Mouse (Mus musculus): ENCODE measurements around the gene C1qtnf2. TPM values are rescaled to one million over a fixed set of nuclear protein-coding genes. Genes with fewer than 3 reads are reported as not detected.

The C1qtnf2 gene
- polyA plus RNA-seq (2015; fragmentation: Nextera tagmentation; extraction: Ambion mirVana) = 8.0 and 8.3 TPM in 2 replicates

DNA sequence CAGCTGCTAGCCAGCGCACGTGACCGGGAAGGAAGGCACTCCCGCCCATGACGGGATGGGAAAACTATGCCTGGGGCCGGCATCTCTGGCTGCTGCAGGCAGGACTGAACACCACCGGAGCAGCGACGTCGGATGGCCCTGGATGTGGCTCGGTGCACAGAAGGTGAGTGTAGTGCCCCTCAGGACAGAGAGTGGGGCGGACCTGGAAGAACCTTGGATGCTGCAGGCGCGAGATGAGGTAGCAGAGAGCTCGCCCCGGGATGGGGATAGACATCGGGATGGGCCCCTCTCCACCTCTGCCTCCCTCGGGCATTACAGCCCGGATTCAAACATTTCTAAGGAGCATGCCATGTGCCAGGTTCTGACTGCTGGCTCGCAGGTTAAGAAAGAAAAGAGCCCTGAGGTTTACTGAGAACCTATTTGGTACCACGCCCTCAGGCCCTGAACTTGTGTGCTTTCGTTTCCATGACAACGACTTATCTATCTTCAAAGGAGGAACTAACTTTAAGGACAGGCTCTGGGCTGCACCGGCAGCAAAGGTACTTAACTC lies at the start of gene C1qtnf2:
Gene C1qtnf2, plus strand, starts transcription at position 52 of the 550 bp plus-strand sequence.
- Histone ChIP-seq H3K4me1 (replicated peaks) (peaks cover 16% of the 10 kb centered on the region), H3K27me3 (0 out of 2 replicates have a peak, but pooled peaks cover 9% of the 10 kb centered on the region), H3K4me3 (peak within 1 kb of the TSS; percentile 33), H3K9me3 (no peaks in the 10 kb centered on the region), H3K4me2 (peak within 1 kb of the TSS; percentile 63), H3K9ac (peak within 1 kb of the TSS; percentile 65), H3K27ac (no peak within 1 kb of the TSS), H3K36me3 (no peaks in the 10 kb centered on the region)
- ATAC-seq (ENCODE audit: low FRiP score) = peak; percentile 75
- 6% methylated on average over 24 of the region's 24 CpGs for WGBS

DNA sequence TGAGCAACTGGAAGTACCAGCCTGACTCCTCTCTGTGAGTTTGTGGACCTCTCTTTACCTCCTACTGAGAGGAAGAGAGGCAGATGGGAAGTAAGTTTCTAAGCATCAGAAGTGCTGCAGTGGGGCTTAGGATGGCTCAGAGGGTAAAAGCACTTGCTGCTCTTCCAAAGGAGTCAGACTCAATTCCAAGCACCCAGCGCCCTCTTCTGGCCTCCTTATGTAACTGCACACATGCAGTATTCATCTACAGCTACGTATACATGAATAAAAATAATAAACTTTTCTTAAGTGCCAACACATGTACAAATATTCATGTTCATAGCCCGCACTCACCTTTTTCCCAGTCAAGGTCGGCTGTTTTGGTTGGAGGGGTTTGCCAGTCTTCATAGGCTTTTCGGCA lies 49.7 kb upstream of the C1qtnf2 start:
- 0 out of 2 replicates have a peak, but pooled peaks cover 4% of the 10 kb centered on the region for H3K36me3 ChIP-seq
- 72% methylated on average over 5 of the region's 5 CpGs for WGBS
- H3K9me3 ChIP-seq = no peaks in the 10 kb centered on the region
- ATAC-seq (ENCODE audit: low FRiP score) = no peak
- H3K4me3 ChIP-seq = no peak overlapping the region
- no peaks in the 10 kb centered on the region for H3K27me3 ChIP-seq
- no peak overlapping the region for H3K4me2 ChIP-seq
- peaks cover 9% of the 10 kb centered on the region for H3K4me1 ChIP-seq (replicated peaks)
- no peak overlapping the region for H3K27ac ChIP-seq
- no peak overlapping the region for H3K9ac ChIP-seq

DNA sequence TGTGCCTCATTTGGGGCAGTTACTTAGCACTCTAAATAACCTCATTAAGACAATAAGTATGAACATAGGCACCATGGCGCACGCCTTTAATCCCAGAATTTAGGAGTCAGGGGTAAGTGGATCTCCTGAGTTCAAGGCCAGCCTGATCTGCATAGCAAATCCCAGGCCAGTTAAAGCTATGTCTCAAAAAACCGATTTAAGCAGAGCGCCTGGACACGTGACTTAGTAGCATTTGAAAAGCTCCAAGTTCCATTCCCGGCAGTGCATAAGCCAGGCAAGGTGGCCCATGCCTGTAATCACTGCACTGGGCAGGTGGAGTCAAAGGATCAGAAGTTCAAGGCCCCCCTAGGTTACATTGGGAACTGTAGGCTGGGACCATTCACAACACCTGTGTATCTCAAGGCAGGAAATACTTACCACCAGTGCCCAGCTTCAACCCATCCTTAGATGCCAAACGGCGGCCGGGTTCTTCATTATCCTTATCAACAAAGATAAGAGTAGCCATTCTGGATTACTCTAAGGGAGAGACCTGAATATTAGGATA lies 48.8 kb upstream of the C1qtnf2 start:
- no peaks in the 10 kb centered on the region for H3K9me3 ChIP-seq
- no peak overlapping the region for H3K27ac ChIP-seq
- peak overlapping the region; percentile 68 for H3K9ac ChIP-seq
- 95% methylated on average over 9 of the region's 9 CpGs for WGBS
- peak; percentile 22; the same call in 1 of the 2 replicates for ATAC-seq (ENCODE audit: low FRiP score)
- H3K4me3 ChIP-seq = 0 out of 2 replicates have a peak overlapping the region, but pooled peaks have one; percentile 51
- H3K36me3 ChIP-seq = 0 out of 2 replicates have a peak, but pooled peaks cover 4% of the 10 kb centered on the region
- H3K27me3 ChIP-seq = no peaks in the 10 kb centered on the region
- H3K4me1 ChIP-seq (replicated peaks) = peaks cover 9% of the 10 kb centered on the region
- peak overlapping the region; percentile 66 for H3K4me2 ChIP-seq

DNA sequence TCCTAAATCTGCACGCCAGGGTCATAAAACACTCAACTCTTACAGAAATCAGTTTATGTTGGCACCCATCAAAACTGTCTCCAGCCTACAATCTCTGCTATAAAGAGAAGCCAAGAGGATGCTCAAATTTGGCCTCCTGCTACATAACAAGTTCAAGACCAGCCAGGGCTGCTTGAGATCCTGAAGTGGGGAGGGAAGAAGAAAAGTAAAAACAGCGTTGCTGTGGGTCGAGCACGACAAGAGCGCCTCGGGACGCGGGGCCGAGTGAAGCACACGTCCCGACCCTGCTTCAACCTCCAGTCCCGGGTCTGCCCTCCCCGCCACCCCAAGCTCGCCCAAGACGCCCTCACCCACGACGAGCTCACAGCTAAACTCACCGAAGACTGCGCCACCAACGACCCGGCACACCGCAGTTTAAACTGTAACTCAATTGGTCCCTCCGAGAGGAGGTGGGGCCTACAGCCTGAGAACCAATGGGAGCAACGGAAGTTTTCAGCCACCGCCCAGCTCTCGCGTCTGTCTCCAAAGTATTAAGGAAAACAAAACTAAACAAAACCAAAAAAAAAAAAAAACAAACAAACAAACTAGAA lies 48.2 kb upstream of the C1qtnf2 start, which contains the start of gene Pttg1:
Gene Pttg1, minus strand, starts transcription at position 428 of the 590 bp plus-strand sequence.
- Histone ChIP-seq H3K4me1 (replicated peaks) (peaks cover 9% of the 10 kb centered on the region), H3K27ac (no peak within 1 kb of the TSS)

DNA sequence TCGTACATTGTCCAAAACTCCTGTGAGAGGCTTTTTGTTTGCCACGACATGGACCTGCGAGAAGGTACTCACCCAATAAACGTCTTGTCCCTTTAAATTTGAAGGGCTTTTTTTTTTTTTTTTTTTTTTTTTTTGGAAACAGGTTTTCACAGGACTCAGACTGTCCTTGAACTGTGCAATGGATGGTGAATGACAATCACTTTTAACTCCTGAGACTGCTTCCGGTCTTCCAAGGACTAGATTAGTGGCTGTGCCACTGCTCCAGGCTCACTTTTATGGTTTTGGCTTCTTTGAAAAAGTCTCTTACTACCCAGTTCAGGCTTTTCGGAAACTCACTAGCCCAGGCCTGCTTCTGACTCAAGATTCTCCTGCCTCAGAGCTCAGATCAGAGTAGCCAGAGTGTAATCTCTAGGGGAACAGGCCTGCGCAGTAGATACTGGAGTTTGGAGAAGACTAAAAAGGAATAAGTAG lies 47.6 kb upstream of the C1qtnf2 start:
- 0 out of 2 replicates have a peak, but pooled peaks have one; percentile 68 for ATAC-seq (ENCODE audit: low FRiP score)
- Histone ChIP-seq H3K4me2 (peak overlapping the region; percentile 66), H3K4me3 (peak overlapping the region; percentile 51), H3K9ac (no peak overlapping the region), H3K36me3 (no peaks in the 10 kb centered on the region), H3K4me1 (replicated peaks) (peaks cover 9% of the 10 kb centered on the region), H3K9me3 (no peaks in the 10 kb centered on the region), H3K27me3 (no peaks in the 10 kb centered on the region), H3K27ac (no peak overlapping the region)
- WGBS = 24% methylated on average over 7 of the region's 7 CpGs

More for the DNA sequence above, 48.2 kb upstream of the C1qtnf2 start, which contains the start of gene Pttg1:
- 0 out of 2 replicates have a peak, but pooled peaks cover 1% of the 10 kb centered on the region for H3K36me3 ChIP-seq
- H3K9me3 ChIP-seq = no peaks in the 10 kb centered on the region
- H3K4me2 ChIP-seq = peak within 1 kb of the TSS; percentile 66
- 4% methylated on average over 27 of the region's 27 CpGs for WGBS
- ATAC-seq (ENCODE audit: low FRiP score) = peak; percentile 93
- peak within 1 kb of the TSS; percentile 51 for H3K4me3 ChIP-seq
- H3K27me3 ChIP-seq = no peaks in the 10 kb centered on the region
- H3K9ac ChIP-seq = peak within 1 kb of the TSS; percentile 68

DNA sequence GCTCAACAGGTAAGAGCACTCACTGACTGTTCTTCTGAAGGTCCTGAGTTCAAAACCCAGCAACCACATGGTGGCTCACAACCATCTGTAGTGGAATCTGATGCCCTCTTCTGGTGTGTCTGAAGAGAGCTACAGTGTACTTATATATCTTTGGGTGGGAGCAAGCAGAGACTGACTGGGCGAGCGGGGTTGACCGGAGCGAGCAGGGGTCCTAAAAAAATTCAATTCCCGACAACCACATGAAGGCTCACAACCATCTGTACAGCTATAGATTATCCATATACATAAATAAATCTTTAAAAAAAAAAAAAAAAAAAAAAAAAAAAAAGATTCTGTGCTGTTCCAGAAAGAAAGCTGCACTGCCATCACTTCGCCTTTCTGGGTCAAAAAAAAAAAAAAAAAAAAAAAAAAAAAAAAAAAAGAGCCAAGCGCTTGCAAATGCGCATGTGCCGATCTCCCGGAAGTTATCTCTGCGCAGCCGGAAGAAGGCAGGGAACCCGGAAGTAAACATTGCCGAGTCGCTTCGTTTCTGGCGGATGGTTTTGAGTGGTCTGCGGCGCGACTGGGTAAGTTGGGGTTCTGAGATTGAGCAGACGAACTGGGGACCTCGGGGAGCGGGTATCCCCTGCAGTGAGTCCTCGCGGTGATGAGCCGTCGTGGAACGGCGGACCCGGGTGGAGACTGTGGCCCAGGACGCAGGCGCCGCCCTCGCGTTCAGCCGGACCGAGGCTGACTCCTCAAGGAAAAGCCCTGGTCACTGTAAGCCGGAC lies 40.6 kb upstream of the C1qtnf2 start, which contains the start of gene Slu7:
Gene Slu7, plus strand, starts transcription at position 491 of the 770 bp plus-strand sequence.
- ATAC-seq (ENCODE audit: low FRiP score) = peak; percentile 88
- H3K4me2 ChIP-seq = peak within 1 kb of the TSS; percentile 81
- H3K36me3 ChIP-seq = peaks cover 12% of the 10 kb centered on the region
- peaks cover 12% of the 10 kb centered on the region for H3K4me1 ChIP-seq (replicated peaks)
- peak within 1 kb of the TSS; percentile 85 for H3K9ac ChIP-seq
- H3K9me3 ChIP-seq = no peaks in the 10 kb centered on the region
- WGBS = 9% methylated on average over 38 of the region's 38 CpGs
- no peaks in the 10 kb centered on the region for H3K27me3 ChIP-seq
- peak within 1 kb of the TSS; percentile 44; the same call in 1 of the 2 replicates for H3K27ac ChIP-seq
- H3K4me3 ChIP-seq = peak within 1 kb of the TSS; percentile 91

DNA sequence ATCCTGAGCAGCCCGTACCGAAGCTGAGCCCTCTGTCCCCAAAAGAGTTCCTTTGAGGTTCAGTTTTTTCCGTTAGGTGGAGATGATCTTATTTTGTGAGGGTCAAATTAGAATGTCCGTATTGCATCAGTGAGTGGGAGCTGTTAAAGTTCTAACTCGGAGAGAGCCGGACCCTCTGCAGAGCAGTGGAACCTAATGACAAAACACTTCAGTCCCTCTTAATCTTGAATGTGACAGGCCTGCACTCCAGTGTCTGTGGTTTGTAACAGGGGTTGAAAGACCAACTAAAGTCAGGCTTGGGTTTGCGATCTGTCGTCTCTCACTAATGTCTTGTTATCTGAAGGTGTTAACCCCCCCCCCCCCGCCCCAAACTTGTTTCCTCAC lies 40.1 kb upstream of the C1qtnf2 start:
- Histone ChIP-seq H3K4me1 (replicated peaks) (peaks cover 12% of the 10 kb centered on the region), H3K4me3 (peak overlapping the region; percentile 91), H3K27ac (peak overlapping the region; percentile 44; the same call in 1 of the 2 replicates), H3K4me2 (peak overlapping the region; percentile 81), H3K27me3 (no peaks in the 10 kb centered on the region), H3K9ac (peak overlapping the region; percentile 85), H3K36me3 (peaks cover 18% of the 10 kb centered on the region), H3K9me3 (no peaks in the 10 kb centered on the region)
- ATAC-seq (ENCODE audit: low FRiP score) = peak; percentile 44; the same call in 1 of the 2 replicates
- WGBS = 7% methylated on average over 9 of the region's 9 CpGs

DNA sequence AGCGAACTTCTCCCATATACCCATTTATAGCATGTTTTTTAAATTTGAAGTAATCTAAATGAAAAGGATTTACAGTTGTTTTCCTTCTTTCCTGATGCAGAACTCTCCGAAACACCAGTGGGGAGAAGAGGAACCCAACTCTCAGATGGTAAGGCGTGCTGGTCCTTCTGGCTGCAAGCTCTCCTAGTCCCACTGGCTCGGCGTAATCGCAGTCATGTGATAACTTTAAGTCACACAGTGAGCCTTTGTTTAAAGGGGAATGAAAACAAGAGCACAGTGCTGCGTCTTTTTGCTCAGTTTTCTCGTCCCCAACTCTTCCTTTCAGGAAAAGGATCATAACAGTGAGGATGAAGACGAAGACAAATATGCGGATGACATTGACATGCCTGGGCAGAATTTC lies 33.0 kb upstream of the C1qtnf2 start:
- no peaks in the 10 kb centered on the region for H3K27me3 ChIP-seq
- H3K4me3 ChIP-seq = no peak overlapping the region
- H3K9me3 ChIP-seq = no peaks in the 10 kb centered on the region
- 96% methylated on average over 10 of the region's 10 CpGs for WGBS
- H3K27ac ChIP-seq = no peak overlapping the region
- no peak overlapping the region for H3K9ac ChIP-seq
- peaks cover 87% of the 10 kb centered on the region for H3K36me3 ChIP-seq
- no peak overlapping the region for H3K4me2 ChIP-seq
- H3K4me1 ChIP-seq (replicated peaks) = no peaks in the 10 kb centered on the region
- no peak for ATAC-seq (ENCODE audit: low FRiP score)

DNA sequence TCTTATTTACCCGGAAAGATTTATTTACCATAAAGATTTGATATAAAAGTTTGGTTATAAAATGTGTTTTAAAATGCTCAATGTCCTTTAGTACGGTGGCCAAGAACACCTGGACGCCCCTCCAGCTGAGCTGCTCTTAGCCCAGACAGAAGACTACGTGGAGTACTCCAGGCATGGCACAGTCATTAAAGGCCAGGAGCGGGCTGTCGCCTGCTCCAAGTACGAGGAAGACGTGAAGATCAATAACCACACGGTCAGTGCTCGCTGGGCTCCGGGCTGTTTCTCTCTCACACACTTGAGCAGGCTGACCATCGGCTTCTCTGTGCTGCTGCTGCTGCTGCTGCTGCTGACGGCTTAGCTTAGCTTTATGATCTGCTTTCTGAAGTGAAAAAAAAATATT lies 30.9 kb upstream of the C1qtnf2 start:
- no peaks in the 10 kb centered on the region for H3K9me3 ChIP-seq
- no peak for ATAC-seq (ENCODE audit: low FRiP score)
- H3K4me3 ChIP-seq = no peak overlapping the region
- no peaks in the 10 kb centered on the region for H3K4me1 ChIP-seq (replicated peaks)
- H3K27ac ChIP-seq = no peak overlapping the region
- H3K36me3 ChIP-seq = peaks cover 96% of the 10 kb centered on the region
- H3K4me2 ChIP-seq = no peak overlapping the region
- 95% methylated on average over 13 of the region's 13 CpGs for WGBS
- H3K9ac ChIP-seq = no peak overlapping the region
- no peaks in the 10 kb centered on the region for H3K27me3 ChIP-seq

DNA sequence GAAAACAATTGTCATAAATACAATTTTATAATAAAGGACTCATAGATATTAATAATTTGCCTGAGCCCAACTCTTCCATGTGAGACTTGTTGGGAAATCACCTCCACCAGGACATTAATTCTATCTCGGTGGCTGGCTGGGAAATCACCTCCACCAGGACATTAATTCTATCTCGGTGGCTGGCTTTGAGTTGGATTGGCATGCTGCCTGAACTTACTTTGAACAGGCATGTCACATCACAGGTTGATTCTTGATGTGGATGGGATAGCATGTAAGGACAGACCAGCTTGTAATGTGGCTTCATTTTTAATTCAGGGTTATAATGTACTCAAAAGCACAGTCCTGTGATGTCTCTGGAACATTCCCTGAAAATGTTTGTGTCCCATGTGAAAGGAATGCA lies 24.2 kb upstream of the C1qtnf2 start:
- Histone ChIP-seq H3K36me3 (peaks cover 31% of the 10 kb centered on the region), H3K4me2 (no peak overlapping the region), H3K27ac (no peak overlapping the region), H3K9ac (no peak overlapping the region), H3K4me3 (no peak overlapping the region), H3K9me3 (no peaks in the 10 kb centered on the region), H3K4me1 (replicated peaks) (no peaks in the 10 kb centered on the region), H3K27me3 (no peaks in the 10 kb centered on the region)
- 94% methylated on average over 2 of the region's 2 CpGs for WGBS
- no peak for ATAC-seq (ENCODE audit: low FRiP score)

DNA sequence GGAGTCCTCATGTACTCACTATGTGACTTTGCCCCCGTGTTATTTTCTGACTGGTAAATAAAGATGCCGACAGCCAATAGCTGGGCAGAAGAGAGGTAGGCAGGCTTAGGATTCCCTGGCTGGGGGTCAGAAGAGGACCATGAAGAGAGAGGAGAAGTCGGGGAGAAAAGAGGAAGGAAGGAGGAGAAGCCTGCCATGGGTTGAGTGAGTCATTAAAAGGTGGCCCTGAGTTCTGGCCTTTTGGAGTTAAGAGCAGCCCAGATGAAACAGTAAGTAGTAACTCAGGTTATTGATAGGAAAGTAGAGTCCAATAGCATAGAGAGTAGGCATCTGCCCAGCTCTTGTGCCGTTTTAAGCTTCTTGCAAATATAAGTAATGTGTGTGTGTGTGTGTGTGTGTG lies 22.8 kb upstream of the C1qtnf2 start:
- Histone ChIP-seq H3K4me2 (no peak overlapping the region), H3K36me3 (peaks cover 17% of the 10 kb centered on the region), H3K27me3 (no peaks in the 10 kb centered on the region), H3K27ac (no peak overlapping the region), H3K4me1 (replicated peaks) (no peaks in the 10 kb centered on the region), H3K9me3 (no peaks in the 10 kb centered on the region), H3K9ac (no peak overlapping the region), H3K4me3 (no peak overlapping the region)
- ATAC-seq (ENCODE audit: low FRiP score) = no peak
- 66% methylated on average over 4 of the region's 4 CpGs for WGBS

DNA sequence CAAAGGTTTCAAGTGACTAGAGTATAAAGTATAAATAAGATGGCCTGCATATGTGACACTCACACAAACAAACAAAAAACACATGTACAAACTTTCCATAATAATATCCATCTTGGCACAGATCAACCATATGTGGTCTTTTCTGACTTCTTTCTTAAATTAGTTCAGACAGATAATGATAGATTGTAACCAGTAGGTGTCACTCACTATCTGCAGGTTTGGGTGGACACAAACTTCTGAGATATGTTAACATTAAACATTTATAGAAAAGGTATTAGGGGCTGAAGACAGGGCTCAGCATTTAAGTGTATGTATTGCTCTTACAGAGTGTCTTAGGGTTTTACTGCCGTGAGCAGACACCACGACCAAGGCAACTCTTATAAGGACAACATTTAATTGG lies 21.8 kb upstream of the C1qtnf2 start:
- no peak overlapping the region for H3K4me3 ChIP-seq
- H3K9ac ChIP-seq = no peak overlapping the region
- no peaks in the 10 kb centered on the region for H3K4me1 ChIP-seq (replicated peaks)
- ATAC-seq (ENCODE audit: low FRiP score) = no peak
- no peak overlapping the region for H3K27ac ChIP-seq
- H3K27me3 ChIP-seq = no peaks in the 10 kb centered on the region
- WGBS = 82% methylated on average over 2 of the region's 2 CpGs
- peaks cover 8% of the 10 kb centered on the region for H3K36me3 ChIP-seq
- no peak overlapping the region for H3K4me2 ChIP-seq
- H3K9me3 ChIP-seq = no peaks in the 10 kb centered on the region

All from hindbrain, embryonic 13.5 days (tissue).